Mouse (Mus musculus) adrenal gland, adult 2 months (tissue): Measurements from ENCODE around the gene Gm10203. TPM values are rescaled to one million over a fixed set of nuclear protein-coding genes. Genes with fewer than 3 reads are reported as not detected.
"Not testable (repeated sequence)": the region's sequence is repeated elsewhere in the genome, so short reads cannot be mapped to it uniquely, and the experiment has no call there.

Source experiments
- DNase-seq: peaks from one replicate; pipeline ENCODE4 v3.0.0; 2021
- polyA plus RNA-seq: library from polyadenylated mRNA; depleted of rRNA; stranded (reverse); fragments of >200 nt; gene quantifications from 2 replicates; pipeline ENCODE4 v1.2.3, GENCODE M21; 2012
- total RNA-seq, 2 experiments: library from RNA; stranded (reverse); gene quantifications; 2 replicates each; pipeline ENCODE4 v1.2.3; 2021

Gm10203 gene
- total and polyA plus RNA-seq, 3 experiments: not detected

GRCm38 (mm10) chr6:149134391-149135150 is 4.6 kb downstream of the Gm10203 start:
- peak; percentile 25 for DNase-seq

- no peak for DNase-seq
Measured at GRCm38 (mm10) chr6:149135631-149136030, 5.7 kb downstream of the Gm10203 start.

- no peak for DNase-seq
Measured at GRCm38 (mm10) chr6:149137936-149138335, 8.0 kb downstream of the Gm10203 start.

GRCm38 (mm10) chr6:149139011-149139410 is 9.0 kb downstream of the Gm10203 start:
- no peak for DNase-seq

- DNase-seq: no peak
Measured at GRCm38 (mm10) chr6:149139471-149139870, 9.5 kb downstream of the Gm10203 start, which contains the start of gene Etfbkmt. Gene Etfbkmt (plus strand): TSS chr6:149139849.

GRCm38 (mm10) chr6:149141393-149142173 is 11.6 kb downstream of the Gm10203 start:
- DNase-seq: peak; percentile 92

- no peak for DNase-seq
Measured at GRCm38 (mm10) chr6:149145143-149145542, 15.2 kb downstream of the Gm10203 start.

GRCm38 (mm10) chr6:149148436-149149229 is 18.7 kb downstream of the Gm10203 start:
- no peak for DNase-seq

- DNase-seq: no peak
Measured at GRCm38 (mm10) chr6:149152119-149152518, 22.1 kb downstream of the Gm10203 start.

- no peak for DNase-seq
Measured at GRCm38 (mm10) chr6:149153473-149154115, 23.6 kb downstream of the Gm10203 start.

GRCm38 (mm10) chr6:149154116-149155030 is 24.4 kb downstream of the Gm10203 start:
- no peak for DNase-seq

- no peak for DNase-seq
Measured at GRCm38 (mm10) chr6:149155031-149155841, 25.3 kb downstream of the Gm10203 start.

GRCm38 (mm10) chr6:149167038-149167437 is 37.1 kb downstream of the Gm10203 start:
- not testable (repeated sequence) for DNase-seq

- DNase-seq: no peak
Measured at GRCm38 (mm10) chr6:149167672-149168071, 37.7 kb downstream of the Gm10203 start.

GRCm38 (mm10) chr6:149168436-149168835 is 38.5 kb downstream of the Gm10203 start:
- DNase-seq: no peak

GRCm38 (mm10) chr6:149169965-149170364 is 40.0 kb downstream of the Gm10203 start:
- DNase-seq: not testable (repeated sequence)

- DNase-seq: peak; percentile 54
Measured at GRCm38 (mm10) chr6:149173831-149174625, 44.1 kb downstream of the Gm10203 start.

- DNase-seq: peak; percentile 52
Measured at GRCm38 (mm10) chr6:149174932-149175570, 45.1 kb downstream of the Gm10203 start.
